Mouse (Mus musculus): ENCODE measurements around the gene Tes3-ps.
A peak's percentile ranks its signal among the peaks of the same experiment; 100 is the strongest.

The Tes3-ps gene

GRCm38 (mm10) chr13:49492376-49493368 lies at the start of gene Tes3-ps:
Gene Tes3-ps, plus strand, starts transcription at chr13:49493318.
- DNase-seq, result no peak

DNA sequence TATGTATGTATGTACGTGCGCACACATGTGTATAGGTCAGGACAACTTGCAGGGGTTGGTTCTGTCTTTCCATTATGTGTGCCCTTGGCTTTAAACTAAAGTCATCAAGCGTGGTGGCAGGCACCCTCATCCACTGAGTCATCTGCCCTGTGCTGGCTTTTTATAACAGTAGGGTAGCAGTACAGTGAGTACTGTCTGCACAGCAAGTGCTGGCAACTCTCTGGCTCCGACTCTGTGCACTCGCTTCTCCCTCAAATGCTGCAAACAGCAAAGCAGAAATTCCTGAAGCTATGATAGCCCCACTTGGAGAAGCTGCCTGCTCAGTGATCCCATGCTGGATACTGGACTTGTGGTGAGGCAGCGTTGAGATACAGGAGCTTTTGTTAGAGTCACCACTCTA lies 48.7 kb upstream of the Tes3-ps start:
- DNase-seq, result no peak

DNA sequence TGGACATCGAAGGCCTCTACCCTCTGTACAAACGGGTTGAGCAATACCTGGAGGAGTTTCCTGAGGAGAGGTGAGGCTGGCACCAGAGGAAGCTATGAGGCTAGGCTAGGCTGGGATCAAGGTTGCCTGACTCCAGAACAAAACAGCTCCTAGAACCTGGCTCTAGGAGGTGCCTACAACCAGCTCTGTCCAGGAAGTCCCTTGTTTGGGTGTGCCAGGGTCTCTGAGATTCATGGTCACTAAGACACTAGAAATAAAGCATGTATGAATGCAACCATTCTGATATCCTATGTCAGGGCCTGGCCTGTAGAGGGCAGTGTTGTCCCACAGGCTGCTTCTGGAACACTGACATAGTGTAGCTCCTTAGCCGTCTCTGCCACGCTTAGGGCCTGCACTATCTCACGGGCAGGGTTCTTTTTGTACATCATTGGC lies 43.8 kb upstream of the Tes3-ps start:
- DNase-seq, result peak; percentile 73 to 76

- DNase-seq, result no peak
Observed at GRCm38 (mm10) chr13:49460276-49460675, 32.8 kb upstream of the Tes3-ps start.

DNA sequence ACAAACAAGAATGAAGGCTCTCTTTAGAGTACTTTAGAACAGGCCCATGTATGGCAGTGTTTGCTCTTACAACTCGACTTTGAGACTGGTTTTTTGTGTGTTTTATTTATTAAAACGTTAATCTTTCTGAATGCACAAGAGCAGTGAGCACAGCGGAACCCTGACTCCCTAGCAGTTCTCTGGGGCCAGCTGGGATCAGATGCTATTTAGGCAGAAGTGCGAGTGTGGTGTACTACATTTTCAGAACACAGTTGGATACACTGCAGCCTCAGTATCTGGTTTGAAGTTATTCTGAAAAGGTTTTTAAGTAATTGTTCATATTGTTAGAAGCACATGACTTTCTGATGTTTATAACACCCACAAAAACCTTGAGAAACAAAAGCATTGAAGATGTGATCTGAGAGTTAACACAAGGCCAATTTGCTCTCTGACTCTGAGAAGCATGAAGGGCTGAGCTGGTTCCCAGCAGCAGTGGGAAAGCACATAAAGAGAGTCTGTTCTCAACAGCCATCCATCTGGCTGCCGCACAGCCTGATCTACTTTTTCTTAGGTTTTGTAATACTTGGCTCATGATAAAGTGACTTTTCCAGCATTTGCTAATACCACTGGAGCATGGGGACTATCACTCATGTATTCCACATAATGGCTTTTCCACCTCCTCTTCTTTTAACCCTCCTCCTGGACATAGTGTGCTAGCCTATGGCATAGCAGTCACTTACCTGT lies 32.3 kb upstream of the Tes3-ps start:
- DNase-seq, result no peak

GRCm38 (mm10) chr13:49461458-49462132 lies 31.5 kb upstream of the Tes3-ps start:
- no peak for DNase-seq

- no peak for DNase-seq
Observed at GRCm38 (mm10) chr13:49462921-49463320, 30.2 kb upstream of the Tes3-ps start.

DNA sequence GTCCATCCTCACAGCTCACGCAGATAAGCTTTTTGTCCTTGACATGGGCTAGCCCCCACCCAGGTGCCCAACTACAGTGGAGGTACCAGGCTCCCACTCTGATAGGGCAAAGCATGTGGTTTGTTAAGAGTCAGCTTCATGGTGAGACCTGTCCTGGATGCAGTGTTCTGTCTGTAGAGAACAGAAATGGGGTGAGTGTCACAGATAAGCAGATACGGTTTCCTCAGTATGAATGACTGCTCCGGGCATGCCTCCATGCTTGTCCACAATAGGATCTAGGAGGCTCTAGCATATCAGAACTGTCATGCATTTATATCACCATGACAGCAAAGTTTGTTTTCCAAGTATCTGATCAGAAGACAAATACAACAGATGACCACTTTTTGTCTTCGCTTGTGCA lies 27.2 kb upstream of the Tes3-ps start:
- DNase-seq, result no peak

DNA sequence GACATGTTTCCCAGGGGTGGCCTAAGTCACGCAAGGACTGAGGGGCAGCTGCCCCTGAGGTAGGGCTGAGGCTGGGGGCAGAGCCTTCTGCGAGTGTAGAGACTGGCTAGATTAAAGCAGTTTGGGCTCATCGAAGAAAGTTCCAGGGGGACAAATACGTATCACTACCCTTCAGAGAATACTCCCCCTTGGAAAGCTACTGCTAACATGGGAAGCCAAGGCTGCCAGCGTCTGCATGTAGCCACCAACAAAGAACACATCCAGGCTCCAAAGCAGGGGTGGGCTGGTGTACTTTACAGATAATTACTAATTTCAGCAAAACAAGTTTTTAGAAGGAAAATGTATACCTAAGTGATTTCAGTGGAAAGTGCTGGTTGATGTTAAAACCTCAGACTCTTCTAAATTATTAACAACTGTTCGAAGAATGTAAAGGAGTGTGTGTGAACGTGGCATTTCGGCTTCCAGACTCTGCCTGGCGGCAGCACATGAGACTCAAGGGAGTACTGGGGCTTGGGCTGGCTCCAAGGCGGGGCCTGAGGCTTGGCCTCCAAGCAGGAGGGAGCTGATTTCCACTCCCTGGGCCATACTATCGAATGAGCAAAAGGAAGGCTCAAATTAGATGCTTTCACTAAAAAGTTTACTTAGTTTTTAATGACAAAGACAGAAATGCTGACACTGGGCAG lies 26.6 kb upstream of the Tes3-ps start:
- no peak for DNase-seq

- DNase-seq, result no peak
Observed at GRCm38 (mm10) chr13:49467585-49467984, 25.5 kb upstream of the Tes3-ps start.

GRCm38 (mm10) chr13:49469002-49469401 lies 24.1 kb upstream of the Tes3-ps start:
- no peak for DNase-seq

DNA sequence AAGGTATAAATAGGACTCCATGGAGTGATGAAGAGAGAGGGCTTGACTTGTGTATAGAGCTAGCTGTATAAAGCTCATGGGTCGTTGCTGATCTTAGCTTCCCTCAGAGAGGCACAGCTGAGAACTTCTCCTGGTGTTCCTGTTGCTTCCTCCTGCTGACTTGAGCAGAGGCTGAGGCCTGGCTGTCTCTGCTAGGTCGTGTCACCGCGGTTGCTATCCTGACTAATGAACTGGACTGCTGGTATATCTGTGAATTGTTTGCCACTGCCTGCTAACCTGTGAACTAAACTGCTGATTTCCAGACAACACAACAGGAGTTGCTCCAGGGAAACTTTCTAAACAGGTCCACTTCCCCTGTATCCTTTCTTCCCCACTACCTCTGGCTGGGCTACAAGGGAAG lies 22.8 kb upstream of the Tes3-ps start:
- no peak for DNase-seq

GRCm38 (mm10) chr13:49470806-49471205 lies 22.3 kb upstream of the Tes3-ps start:
- no peak for DNase-seq

DNA sequence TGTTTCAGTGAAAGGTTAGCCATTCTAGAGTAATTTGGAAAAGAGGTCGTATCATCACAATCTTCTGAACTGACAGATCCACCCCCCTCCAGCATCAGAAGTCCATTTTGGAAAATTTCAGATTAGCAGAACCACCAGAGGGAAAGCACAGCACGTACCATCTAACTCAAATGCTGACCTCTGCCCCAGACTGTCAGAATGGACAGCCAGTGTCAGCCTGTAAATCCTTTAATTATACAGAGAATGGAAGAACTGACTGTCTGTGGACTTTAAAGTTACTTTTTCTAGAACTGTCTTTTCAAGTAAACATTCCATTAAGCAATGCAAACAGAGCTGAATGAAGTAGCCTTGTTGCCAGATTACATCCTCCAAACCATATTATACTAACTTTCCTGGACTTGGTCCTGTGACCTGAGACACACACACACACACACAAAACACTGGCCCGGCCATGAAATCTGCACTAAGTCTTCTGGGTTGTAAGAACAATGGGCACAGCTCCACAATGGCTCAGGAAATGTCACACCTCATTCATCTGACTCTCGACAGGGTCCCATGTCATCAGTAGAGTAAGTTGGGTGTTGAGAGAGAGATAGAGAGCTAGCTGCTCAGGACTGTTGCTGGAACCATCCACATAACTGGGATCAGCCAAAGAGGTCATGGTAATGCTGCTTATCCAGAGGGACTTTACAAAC lies 21.0 kb upstream of the Tes3-ps start:
- no peak for DNase-seq

DNA sequence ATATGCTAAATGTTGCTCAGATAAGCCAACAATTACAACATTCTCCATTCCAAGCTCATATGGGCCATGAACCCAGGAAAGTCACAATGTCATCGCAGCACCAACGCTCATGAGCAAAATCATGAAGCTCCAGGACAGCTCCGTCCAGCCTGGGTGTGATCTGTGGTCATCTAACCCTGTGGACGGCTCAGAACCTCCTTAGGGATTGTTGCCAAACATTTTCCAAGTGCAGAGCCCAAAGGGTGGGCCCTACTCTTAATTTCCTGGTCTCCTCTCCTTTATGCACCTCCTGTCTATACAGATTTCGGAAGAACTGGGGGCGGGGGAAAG lies 20.5 kb upstream of the Tes3-ps start:
- no peak for DNase-seq

GRCm38 (mm10) chr13:49477887-49478286 lies 15.2 kb upstream of the Tes3-ps start:
- DNase-seq, result no peak

DNA sequence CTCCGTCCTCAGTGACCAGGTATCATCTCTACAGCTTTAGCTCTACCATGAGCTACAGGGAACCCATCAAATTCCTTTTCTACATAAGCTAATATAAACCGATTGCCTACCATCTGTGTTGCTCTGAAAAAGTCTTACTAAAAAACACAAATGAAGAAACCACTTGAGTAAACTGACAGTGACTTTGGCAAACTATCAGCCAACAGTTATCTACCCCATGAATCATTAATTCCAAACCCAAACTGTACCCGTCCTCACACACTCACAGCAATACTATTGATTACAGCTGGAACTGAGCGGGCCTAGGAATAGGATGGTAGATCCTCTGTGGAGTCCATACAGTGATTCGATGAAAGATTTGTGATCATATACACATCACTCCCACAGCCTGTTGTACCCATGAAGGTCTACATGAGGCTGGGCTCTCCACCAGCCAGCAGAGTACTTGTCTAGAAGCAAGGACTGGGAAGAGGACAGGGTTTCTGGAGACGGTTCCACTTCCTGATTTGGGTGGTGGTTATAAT lies 14.2 kb upstream of the Tes3-ps start:
- no peak for DNase-seq

- no peak for DNase-seq
Observed at GRCm38 (mm10) chr13:49479399-49479798, 13.7 kb upstream of the Tes3-ps start.

GRCm38 (mm10) chr13:49480057-49480456 lies 13.1 kb upstream of the Tes3-ps start:
- no peak for DNase-seq

DNA sequence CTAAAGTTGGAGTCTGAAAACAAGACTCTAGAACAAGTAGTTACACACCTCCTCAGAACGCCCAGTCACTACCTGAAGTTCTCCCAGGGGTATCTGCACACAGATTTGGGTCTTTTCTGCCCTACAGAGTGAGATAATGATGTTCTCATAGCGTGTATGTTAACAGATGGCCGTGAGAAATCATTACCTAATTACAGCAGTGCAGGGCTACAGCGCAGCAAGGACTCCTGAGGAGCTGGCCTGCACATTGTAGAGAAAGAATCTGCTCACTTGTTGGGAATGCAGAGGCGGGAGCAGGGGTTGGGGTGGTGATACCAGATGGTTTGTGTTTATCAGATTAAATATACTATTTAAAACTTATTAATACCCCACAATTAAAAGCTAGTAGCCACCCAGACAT lies 12.6 kb upstream of the Tes3-ps start:
- DNase-seq, result no peak

GRCm38 (mm10) chr13:49485388-49485787 lies 7.7 kb upstream of the Tes3-ps start:
- DNase-seq, result no peak

DNA sequence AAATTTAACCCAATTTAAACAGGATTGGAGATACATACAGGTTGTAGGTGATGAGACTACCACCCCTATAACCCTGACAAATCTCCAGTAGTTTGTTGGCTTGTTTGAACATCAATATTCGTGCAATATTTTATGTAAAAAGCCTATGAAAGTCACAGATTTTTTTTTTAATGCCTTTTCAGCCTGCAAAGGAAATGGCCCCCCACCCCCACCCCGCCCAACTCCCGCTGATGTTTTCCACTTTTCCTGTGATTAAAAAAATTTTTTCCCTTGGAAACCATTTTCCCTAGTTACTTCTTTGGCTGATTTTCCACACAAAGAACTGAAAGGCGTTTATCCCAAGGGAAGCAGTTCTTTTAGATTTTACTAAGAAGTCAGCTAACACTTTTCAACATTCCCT lies 11.4 kb downstream of the Tes3-ps start, which contains the start of gene Ecm2:
Ecm2 (plus strand) TSS at position 301 of the 400 bp plus-strand sequence.
- no peak for DNase-seq

All from B cell, adult 2 months (primary cell).